18 mouse cellular contexts compared by ENCODE assay signal in genomic region chr17:33627281-33627680, GRCm38 (mm10). TPM values are rescaled to one million over a fixed set of nuclear protein-coding genes. Genes with fewer than 3 reads are reported as not detected.
"Had no signal": no experiment of that assay in that cellular context is flagged by ENCODE, and none has a peak within 500 bp of the region (broad histone marks: within the 10 kb centered on the region; RNA-seq: fewer than 3 reads in every experiment).

No protein-coding gene starts in this region.

- H3K27me3 ChIP-seq: lung, embryonic 15.5 days; megakaryocyte, embryonic 14.5 days; midbrain, embryonic 12.5 days; neural tube, embryonic 12.5 days; stomach, embryonic 15.5 days had no signal

- H3K4me3 ChIP-seq: lung, embryonic 15.5 days; megakaryocyte, embryonic 14.5 days; midbrain, embryonic 12.5 days; neural tube, embryonic 12.5 days; stomach, embryonic 15.5 days had no signal

- H3K9me3 ChIP-seq: lung, embryonic 15.5 days; megakaryocyte, embryonic 14.5 days; midbrain, embryonic 12.5 days; neural tube, embryonic 12.5 days; stomach, embryonic 15.5 days had no signal

- H3K9ac ChIP-seq: liver, postnatal 0 days; lung, embryonic 15.5 days; midbrain, embryonic 12.5 days; neural tube, embryonic 12.5 days; stomach, embryonic 15.5 days had no signal

- ATAC-seq: liver, postnatal 0 days; lung, postnatal 0 days had no signal

- H3K4me2 ChIP-seq: lung, embryonic 15.5 days; midbrain, embryonic 12.5 days; neural tube, embryonic 12.5 days; stomach, embryonic 15.5 days had no signal

- H3K27ac ChIP-seq: lung, embryonic 15.5 days; macrophage; midbrain, embryonic 12.5 days; neural tube, embryonic 12.5 days; stomach, embryonic 15.5 days; stomach, postnatal 0 days had no signal

- DNase-seq: liver, postnatal 0 days; lung, adult 2 months; lung, postnatal 14 days; lung, postnatal 36 days; midbrain, embryonic 14.5 days; right cerebral cortex, postnatal 14 days; thymus, adult 2 months; thymus, postnatal 25 days; thymus, postnatal 4 days had no signal

RNA-seq across cellular contexts. Expression of gene Pram1, which starts 10.6 kb away (rescaled TPM):
- total RNA-seq: midbrain, postnatal 0 days had no signal
- polyA plus RNA-seq: lung, adult 2 months had no signal
